Mouse (Mus musculus): ENCODE data around the gene Dera. TPM values are rescaled to one million over a fixed set of nuclear protein-coding genes. Genes with fewer than 3 reads are reported as not detected.

Gene Dera
- polyA plus RNA-seq, 1 experiment, result 25.9 TPM

- peaks cover 18% of the 10 kb centered on the region for H3K4me1 ChIP-seq (ENCODE audit: control insufficient read depth, insufficient read depth, low read length)
- H3K27ac ChIP-seq (ENCODE audit: insufficient read depth, low read depth, low read length), result peak overlapping the region; percentile 72
- no peak for TF ChIP-seq POLR2A (IDR thresholded peaks at IDR 0.05; ENCODE audit: borderline replicate concordance, low read depth, low read length)
- TF ChIP-seq CTCF (IDR thresholded peaks at IDR 0.05; ENCODE audit: low read depth, low read length), result no peak
- no peak overlapping the region for H3K4me3 ChIP-seq (ENCODE audit: insufficient read depth, low read length)
Measured at GRCm38 (mm10) chr6:137824046-137825021, 70.0 kb downstream of the Dera start.

DNA sequence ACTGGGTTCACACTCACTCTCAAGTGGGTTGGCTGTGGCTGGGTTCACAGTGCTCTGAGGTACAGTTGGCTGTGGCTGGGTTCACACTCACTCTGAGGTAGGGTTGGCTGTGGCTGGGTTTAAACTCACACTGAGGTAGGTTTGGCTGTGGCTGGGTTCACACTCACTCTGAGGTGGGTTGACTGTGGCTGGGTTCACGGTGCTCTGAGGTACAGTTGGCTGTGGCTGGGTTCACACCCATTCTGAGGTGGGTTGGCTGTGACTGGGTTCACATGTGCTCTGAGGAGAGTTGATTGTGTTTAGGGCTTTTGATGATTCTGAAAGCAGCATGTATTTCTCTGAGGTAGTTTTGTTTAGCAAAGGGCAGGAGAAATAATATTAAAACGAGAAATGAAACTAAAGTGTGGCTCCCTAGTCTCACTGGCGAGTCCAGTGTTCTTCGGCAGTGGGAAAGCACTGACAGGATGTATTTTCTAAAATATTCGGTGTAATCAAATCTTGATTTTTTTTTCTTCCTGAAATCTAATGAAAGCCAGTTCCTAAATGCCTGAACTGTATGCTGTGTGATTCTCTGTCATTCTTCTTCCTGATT, 70.8 kb downstream of the Dera start:
- peaks cover 18% of the 10 kb centered on the region for H3K4me1 ChIP-seq (ENCODE audit: control insufficient read depth, insufficient read depth, low read length)
- no peak for TF ChIP-seq POLR2A (IDR thresholded peaks at IDR 0.05; ENCODE audit: borderline replicate concordance, low read depth, low read length)

GRCm38 (mm10) chr6:137829056-137829776, 74.9 kb downstream of the Dera start:
- TF ChIP-seq POLR2A (IDR thresholded peaks at IDR 0.05; ENCODE audit: borderline replicate concordance, low read depth, low read length), result no peak
- no peak for TF ChIP-seq CTCF (IDR thresholded peaks at IDR 0.05; ENCODE audit: low read depth, low read length)
- no peak overlapping the region for H3K27ac ChIP-seq (ENCODE audit: insufficient read depth, low read depth, low read length)
- no peak overlapping the region for H3K4me3 ChIP-seq (ENCODE audit: insufficient read depth, low read length)
- peaks cover 18% of the 10 kb centered on the region for H3K4me1 ChIP-seq (ENCODE audit: control insufficient read depth, insufficient read depth, low read length)

More for the DNA sequence above, 70.8 kb downstream of the Dera start:
- Histone ChIP-seq H3K27ac (ENCODE audit: insufficient read depth, low read depth, low read length) (peak overlapping the region; percentile 79), H3K4me3 (ENCODE audit: insufficient read depth, low read length) (no peak overlapping the region)

GRCm38 (mm10) chr6:137836799-137837198, 82.5 kb downstream of the Dera start:
- no peak for TF ChIP-seq CTCF (IDR thresholded peaks at IDR 0.05; ENCODE audit: low read depth, low read length)
- no peak for TF ChIP-seq POLR2A (IDR thresholded peaks at IDR 0.05; ENCODE audit: borderline replicate concordance, low read depth, low read length)
- Histone ChIP-seq H3K4me1 (ENCODE audit: control insufficient read depth, insufficient read depth, low read length) (no peaks in the 10 kb centered on the region), H3K4me3 (ENCODE audit: insufficient read depth, low read length) (no peak overlapping the region), H3K27ac (ENCODE audit: insufficient read depth, low read depth, low read length) (no peak overlapping the region)

GRCm38 (mm10) chr6:137843337-137843736, 89.0 kb downstream of the Dera start:
- Histone ChIP-seq H3K27ac (ENCODE audit: insufficient read depth, low read depth, low read length) (no peak overlapping the region), H3K4me1 (ENCODE audit: control insufficient read depth, insufficient read depth, low read length) (no peaks in the 10 kb centered on the region), H3K4me3 (ENCODE audit: insufficient read depth, low read length) (no peak overlapping the region)
- TF ChIP-seq POLR2A (IDR thresholded peaks at IDR 0.05; ENCODE audit: borderline replicate concordance, low read depth, low read length) (no peak), CTCF (IDR thresholded peaks at IDR 0.05; ENCODE audit: low read depth, low read length) (no peak)

DNA sequence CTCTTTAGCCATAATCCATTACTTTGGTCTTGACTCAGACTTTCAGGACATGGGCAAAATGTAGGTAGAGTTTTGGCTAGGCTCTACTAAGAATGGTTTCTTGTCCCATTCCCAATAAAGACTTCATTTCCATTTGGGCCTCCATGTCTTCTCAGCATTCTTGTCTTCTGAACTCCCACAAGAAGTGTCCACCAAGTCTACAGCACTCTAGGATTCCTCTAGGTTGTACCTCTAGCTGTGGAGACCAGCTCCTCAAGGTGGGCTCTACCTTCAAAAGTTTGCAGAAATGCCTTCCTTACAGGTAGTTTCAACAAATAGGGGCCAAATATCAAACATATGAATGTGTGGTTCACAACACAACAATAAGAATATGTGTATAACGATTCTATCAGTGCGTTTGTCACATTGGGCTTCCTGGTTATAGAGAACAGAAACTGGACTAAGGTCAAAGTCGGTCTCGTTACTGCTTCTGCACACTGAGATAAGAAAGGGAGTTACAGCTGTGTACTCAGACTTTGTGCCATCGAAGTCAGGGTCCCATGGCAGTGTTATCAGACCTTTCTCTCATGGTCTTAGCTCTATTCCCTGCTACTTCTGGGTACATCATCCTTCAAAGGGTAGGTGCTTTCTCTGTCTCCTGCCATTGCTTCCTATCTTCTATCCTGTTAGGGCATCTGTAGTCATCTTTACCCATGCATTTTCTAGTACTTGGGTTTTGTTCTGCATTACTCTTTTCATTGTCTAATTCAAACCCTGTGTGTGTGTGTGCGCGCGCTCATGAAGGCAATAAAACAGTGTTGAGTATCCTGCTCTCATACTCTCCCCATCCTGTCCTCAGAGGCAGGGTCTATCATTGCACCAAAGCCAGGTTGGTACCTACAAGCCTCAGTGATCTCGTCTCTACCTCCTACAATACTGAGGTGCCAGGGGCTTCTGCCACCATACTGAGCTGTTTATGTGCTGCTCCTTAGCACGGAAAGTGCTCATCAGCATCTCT, 103.2 kb downstream of the Dera start:
- Histone ChIP-seq H3K4me1 (ENCODE audit: control insufficient read depth, insufficient read depth, low read length) (no peaks in the 10 kb centered on the region), H3K27ac (ENCODE audit: insufficient read depth, low read depth, low read length) (no peak overlapping the region), H3K4me3 (ENCODE audit: insufficient read depth, low read length) (no peak overlapping the region)
- TF ChIP-seq POLR2A (IDR thresholded peaks at IDR 0.05; ENCODE audit: borderline replicate concordance, low read depth, low read length) (no peak), CTCF (IDR thresholded peaks at IDR 0.05; ENCODE audit: low read depth, low read length) (no peak)

DNA sequence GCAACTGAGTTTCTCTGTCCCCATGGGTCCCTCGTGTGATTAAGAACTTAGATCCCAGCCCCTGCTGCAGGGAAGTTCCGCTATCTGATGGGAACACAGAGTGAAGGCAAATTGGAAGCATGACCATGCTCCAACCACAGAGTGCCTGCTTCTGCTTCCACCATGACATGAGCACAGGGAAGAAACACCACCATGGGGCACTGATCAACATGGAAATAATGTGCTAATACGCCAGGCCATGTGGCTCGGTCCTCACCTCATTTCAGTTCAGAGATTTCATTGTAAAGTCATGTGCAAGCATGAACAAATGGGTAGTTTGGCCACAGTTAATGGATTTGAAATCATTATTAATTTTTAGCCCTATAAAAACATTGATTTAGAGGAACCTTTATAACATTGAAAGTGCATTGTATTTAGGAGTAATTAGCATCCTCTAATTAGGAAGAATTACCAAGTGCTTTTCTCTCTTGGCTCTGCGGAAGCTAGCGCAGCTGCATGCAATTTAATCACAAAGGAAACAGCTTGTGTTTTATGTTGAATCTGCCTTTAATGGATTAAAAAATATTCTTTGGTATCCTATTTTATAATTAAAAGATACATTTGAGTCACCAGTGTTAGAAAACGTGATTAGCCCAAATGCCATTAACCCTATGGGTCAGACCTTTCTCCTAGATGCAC, 115.7 kb downstream of the Dera start:
- TF ChIP-seq CTCF (IDR thresholded peaks at IDR 0.05; ENCODE audit: low read depth, low read length) (no peak), POLR2A (IDR thresholded peaks at IDR 0.05; ENCODE audit: borderline replicate concordance, low read depth, low read length) (no peak)
- no peaks in the 10 kb centered on the region for H3K4me1 ChIP-seq (ENCODE audit: control insufficient read depth, insufficient read depth, low read length)
- H3K4me3 ChIP-seq (ENCODE audit: insufficient read depth, low read length), result no peak overlapping the region
- no peak overlapping the region for H3K27ac ChIP-seq (ENCODE audit: insufficient read depth, low read depth, low read length)

DNA sequence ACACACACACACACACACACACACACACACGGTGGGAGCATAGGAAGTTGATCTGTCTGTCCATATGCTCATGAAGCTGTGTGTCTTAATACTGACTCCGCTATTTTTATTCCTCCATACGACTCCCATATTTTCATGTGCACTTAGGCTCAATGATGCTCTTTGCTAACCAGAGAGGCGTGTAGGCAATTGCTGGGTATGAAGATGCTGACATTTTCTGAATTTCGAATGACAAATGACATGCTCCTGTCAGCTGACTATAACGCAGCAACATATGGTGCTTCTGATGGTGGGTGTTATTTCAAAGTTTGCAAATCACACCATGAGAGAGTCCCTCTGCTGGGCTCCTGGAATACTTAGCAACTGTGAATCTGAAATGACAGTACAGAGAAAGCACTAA, 116.3 kb downstream of the Dera start:
- Histone ChIP-seq H3K27ac (ENCODE audit: insufficient read depth, low read depth, low read length) (no peak overlapping the region), H3K4me3 (ENCODE audit: insufficient read depth, low read length) (no peak overlapping the region), H3K4me1 (ENCODE audit: control insufficient read depth, insufficient read depth, low read length) (no peaks in the 10 kb centered on the region)
- TF ChIP-seq CTCF (IDR thresholded peaks at IDR 0.05; ENCODE audit: low read depth, low read length) (no peak), POLR2A (IDR thresholded peaks at IDR 0.05; ENCODE audit: borderline replicate concordance, low read depth, low read length) (no peak)
